Mouse (Mus musculus): Measurements from ENCODE around the gene Hnrnph3.
A peak's percentile ranks its signal among the peaks of the same experiment; 100 is the strongest.

The Hnrnph3 gene

DNA sequence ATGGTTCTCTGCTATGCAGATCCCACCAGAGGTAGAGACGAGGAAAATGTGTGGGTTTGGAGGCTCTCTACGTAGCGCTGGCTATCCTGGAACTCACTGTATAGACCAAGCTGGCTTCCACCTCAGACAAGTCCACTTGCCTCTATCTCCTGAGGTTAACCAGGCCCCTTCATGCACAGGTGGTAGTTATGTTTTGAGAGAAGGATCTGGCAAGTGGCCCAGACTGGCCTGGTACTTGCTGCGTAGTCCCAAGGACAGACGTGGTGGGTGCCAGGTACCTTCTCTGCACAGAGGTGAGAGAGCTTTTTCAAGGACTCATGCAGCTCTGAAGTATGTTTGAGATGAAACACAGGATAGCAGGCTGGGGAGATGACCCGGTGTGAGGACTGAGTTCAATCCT is 39.5 kb downstream of the Hnrnph3 start:
- no peak for DNase-seq (ENCODE audit: low spot score in 2 of 2)

GRCm38 (mm10) chr10:62984072-62984471 is 39.9 kb downstream of the Hnrnph3 start:
- DNase-seq (ENCODE audit: low spot score in 2 of 2), result no peak

GRCm38 (mm10) chr10:62980039-62980954 is 43.7 kb downstream of the Hnrnph3 start, which contains the start of gene Rufy2:
TSS of gene Rufy2 (plus strand) at chr10:62980223.
- DNase-seq (ENCODE audit: low spot score in 2 of 2), result peak; percentile 55 to 68

GRCm38 (mm10) chr10:62979667-62980038 is 44.4 kb downstream of the Hnrnph3 start:
- no peak for DNase-seq (ENCODE audit: low spot score in 2 of 2)

GRCm38 (mm10) chr10:62971821-62972220 is 52.2 kb downstream of the Hnrnph3 start:
- no peak for DNase-seq (ENCODE audit: low spot score in 2 of 2)

GRCm38 (mm10) chr10:62966291-62966690 is 57.7 kb downstream of the Hnrnph3 start:
- DNase-seq (ENCODE audit: low spot score in 2 of 2), result no peak

DNA sequence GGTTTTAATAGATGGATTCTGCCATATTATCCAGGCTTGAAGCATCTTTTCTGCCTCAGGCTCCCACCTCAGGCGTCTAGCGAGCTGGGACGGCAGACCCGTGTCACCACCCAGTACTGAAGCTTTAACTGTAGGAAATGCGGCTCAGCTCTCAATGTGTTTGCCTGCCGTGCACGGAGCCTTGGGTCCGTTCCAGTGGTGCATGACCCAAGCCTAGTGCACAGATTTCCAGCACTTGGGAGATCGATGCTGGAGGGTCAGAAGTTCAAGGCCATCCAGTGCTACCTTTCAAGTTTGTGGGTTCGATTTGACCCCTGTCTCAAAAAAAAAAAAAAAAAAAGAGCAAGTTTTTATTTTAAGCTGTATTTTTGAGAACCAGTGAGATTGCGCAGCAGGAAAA is 58.2 kb downstream of the Hnrnph3 start:
- no peak for DNase-seq (ENCODE audit: low spot score in 2 of 2)
